Mouse (Mus musculus) forebrain, embryonic 16.5 days (tissue): ENCODE results near the gene Zc3h12c. TPM values are rescaled to one million over a fixed set of nuclear protein-coding genes. Genes with fewer than 3 reads are reported as not detected.

ENCODE experiments used
- ATAC-seq: fragments of 200-750 bp; cut with Nextera tagmentation; 2 replicates; pipeline ENCODE4 v1.8.0; 2017; ENCODE audit warnings: mild to moderate bottlenecking, moderate library complexity
- H3K27ac ChIP-seq: fragments of 300-500 bp; sonication (generic); 2 replicates; pipeline ENCODE4 v1.5.1; 2014; ENCODE audit warnings: low read length, control low read depth
- H3K27me3 ChIP-seq: fragments of 300-500 bp; sonication (generic); replicated peaks from 2 replicates; pipeline ENCODE4 v1.6.1; 2014; ENCODE audit warnings: low read length; ENCODE audit not compliant: control insufficient read depth, insufficient read depth
- H3K36me3 ChIP-seq: fragments of 300-500 bp; sonication (generic); 2 replicates; pipeline ENCODE4 v1.6.1; 2014; ENCODE audit not compliant: control insufficient read depth, insufficient read depth
- H3K4me1 ChIP-seq: fragments of 300-500 bp; sonication (generic); replicated peaks from 2 replicates; pipeline ENCODE4 v1.6.1; 2014; ENCODE audit warnings: low read length; ENCODE audit not compliant: control insufficient read depth, insufficient read depth
- H3K4me2 ChIP-seq: fragments of 300-500 bp; sonication (generic); 2 replicates; pipeline ENCODE4 v1.6.1; 2014; ENCODE audit warnings: mild to moderate bottlenecking, low read length, control low read depth
- H3K4me3 ChIP-seq: fragments of 300-500 bp; sonication (generic); replicated peaks from 2 replicates; pipeline ENCODE4 v1.5.1; 2014; ENCODE audit warnings: mild to moderate bottlenecking, low read length, control low read depth
- H3K9ac ChIP-seq: fragments of 300-500 bp; sonication (generic); replicated peaks from 2 replicates; pipeline ENCODE4 v1.6.1; 2014; ENCODE audit warnings: low read depth, low read length, control low read depth
- H3K9me3 ChIP-seq: fragments of 300-500 bp; sonication (generic); 2 replicates; pipeline ENCODE4 v1.6.1; 2016; ENCODE audit warnings: low read length; ENCODE audit not compliant: control insufficient read depth
- WGBS: fragments of 180-500 bp; shearing (Covaris S2); extraction: QIAGEN DNeasy Blood & Tissue Kit; methylation state at CpG from one replicate; pipeline ENCODE4 v1.1.7; 2014; 5-methylcytosine and 5-hydroxymethylcytosine counted together
- polyA plus RNA-seq: library from polyadenylated mRNA; unstranded; fragments of >200 nt; fragmentation: Nextera tagmentation; extraction: Ambion mirVana; gene quantifications from 2 replicates; pipeline ENCODE4 v1.2.1, GENCODE M21; 2015

Zc3h12c gene
- polyA plus RNA-seq, 1 experiment from 2014 or later: 6.4 TPM

DNA sequence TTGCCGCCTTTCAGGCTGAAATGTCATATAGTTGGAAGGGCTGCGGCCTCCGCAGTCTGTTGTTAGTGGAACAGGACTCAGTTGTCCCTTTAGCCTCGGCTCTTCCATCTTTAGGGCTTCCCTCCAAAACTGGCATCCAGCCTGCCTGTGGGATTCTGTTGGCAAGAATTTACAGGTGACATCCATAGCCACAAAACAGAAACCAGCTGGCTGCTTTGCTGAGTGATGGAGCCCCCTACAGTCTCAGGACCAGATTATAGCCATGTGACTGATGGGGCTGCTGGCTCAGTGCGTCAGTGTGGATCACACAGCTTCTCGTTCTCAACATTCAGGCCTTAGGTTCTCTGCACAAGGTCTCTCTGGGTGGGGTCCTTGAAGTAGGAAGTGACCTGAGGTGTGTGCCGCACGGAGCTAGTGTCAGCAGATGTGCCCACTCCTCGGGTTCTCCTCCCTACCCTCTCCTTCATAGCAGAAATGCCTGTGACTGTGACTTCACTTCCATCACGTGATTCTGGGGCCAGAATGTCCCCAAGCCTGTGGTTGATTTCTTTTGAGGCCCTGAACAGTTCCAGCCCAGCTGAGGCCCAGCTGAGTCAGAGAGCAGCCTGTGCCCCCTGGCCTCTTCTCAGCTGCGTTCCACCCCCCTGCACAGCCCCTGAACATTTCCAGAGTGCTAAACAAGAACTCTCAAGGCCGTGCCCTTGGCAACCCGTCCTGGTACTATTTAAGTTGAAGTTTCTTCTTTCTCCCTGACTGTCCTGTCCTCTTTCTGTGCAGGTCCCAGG is 66.1 kb downstream of the Zc3h12c start:
- H3K4me1 ChIP-seq: peaks cover 4% of the 10 kb centered on the region; the same call in 1 of the 2 replicates
- H3K4me3 ChIP-seq: no peak overlapping the region
- WGBS: 67% methylated on average over 13 of the region's 13 CpGs
- no peak overlapping the region for H3K9ac ChIP-seq
- no peak overlapping the region for H3K4me2 ChIP-seq
- H3K27me3 ChIP-seq: no peaks in the 10 kb centered on the region
- no peaks in the 10 kb centered on the region for H3K9me3 ChIP-seq
- H3K36me3 ChIP-seq: no peaks in the 10 kb centered on the region
- H3K27ac ChIP-seq: no peak overlapping the region
- no peak for ATAC-seq

DNA sequence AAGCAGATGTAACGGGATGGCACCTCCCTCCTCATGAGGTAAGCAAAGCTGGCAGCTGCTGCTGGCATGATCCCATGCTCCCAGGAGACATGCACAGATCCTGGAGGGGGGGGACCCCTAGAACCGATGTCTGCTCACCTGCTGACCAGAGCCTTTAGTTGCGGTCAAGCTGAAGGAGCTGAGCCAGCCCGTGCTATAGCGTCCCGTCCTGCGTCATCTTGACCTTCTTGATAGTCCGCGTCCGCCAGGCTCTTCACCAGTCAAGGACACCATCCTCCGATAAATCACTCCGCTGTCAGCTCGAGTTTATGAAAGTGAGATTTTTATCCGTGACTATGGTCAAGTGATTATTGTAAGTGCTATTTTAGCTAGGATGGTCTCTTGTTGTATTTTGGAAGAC is 67.9 kb downstream of the Zc3h12c start:
- Histone ChIP-seq H3K9ac (no peak overlapping the region), H3K36me3 (no peaks in the 10 kb centered on the region), H3K9me3 (no peaks in the 10 kb centered on the region), H3K27me3 (no peaks in the 10 kb centered on the region), H3K4me3 (no peak overlapping the region), H3K4me1 (peaks cover 4% of the 10 kb centered on the region; the same call in 1 of the 2 replicates), H3K4me2 (no peak overlapping the region), H3K27ac (no peak overlapping the region)
- 94% methylated on average over 14 of the region's 14 CpGs for WGBS
- ATAC-seq: no peak

DNA sequence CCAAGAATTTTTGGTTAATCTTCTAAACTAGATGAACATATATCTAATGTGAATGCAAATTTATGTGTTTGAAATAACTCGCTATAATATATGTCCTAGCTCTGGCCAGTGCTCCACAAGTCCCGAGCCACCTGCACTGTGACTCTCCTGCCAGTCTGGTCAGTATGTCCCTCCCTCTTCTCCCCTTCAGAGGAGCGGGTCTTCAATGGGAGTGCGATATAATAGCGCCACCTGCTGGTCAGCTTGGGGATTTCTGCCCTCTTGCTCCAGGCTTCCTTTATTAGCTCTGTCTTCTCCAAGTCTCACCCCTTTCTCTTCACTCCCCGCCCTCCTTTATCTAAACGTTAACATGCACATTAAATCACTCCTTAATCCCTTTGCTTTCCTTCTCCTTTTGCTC is 69.8 kb downstream of the Zc3h12c start:
- peaks cover 4% of the 10 kb centered on the region; the same call in 1 of the 2 replicates for H3K4me1 ChIP-seq
- H3K4me2 ChIP-seq: no peak overlapping the region
- H3K4me3 ChIP-seq: no peak overlapping the region
- H3K9me3 ChIP-seq: no peaks in the 10 kb centered on the region
- H3K27me3 ChIP-seq: no peaks in the 10 kb centered on the region
- no peaks in the 10 kb centered on the region for H3K36me3 ChIP-seq
- no peak overlapping the region for H3K9ac ChIP-seq
- peak; percentile 70 for ATAC-seq
- 2% methylated on average over 7 of the region's 7 CpGs for WGBS
- no peak overlapping the region for H3K27ac ChIP-seq

DNA sequence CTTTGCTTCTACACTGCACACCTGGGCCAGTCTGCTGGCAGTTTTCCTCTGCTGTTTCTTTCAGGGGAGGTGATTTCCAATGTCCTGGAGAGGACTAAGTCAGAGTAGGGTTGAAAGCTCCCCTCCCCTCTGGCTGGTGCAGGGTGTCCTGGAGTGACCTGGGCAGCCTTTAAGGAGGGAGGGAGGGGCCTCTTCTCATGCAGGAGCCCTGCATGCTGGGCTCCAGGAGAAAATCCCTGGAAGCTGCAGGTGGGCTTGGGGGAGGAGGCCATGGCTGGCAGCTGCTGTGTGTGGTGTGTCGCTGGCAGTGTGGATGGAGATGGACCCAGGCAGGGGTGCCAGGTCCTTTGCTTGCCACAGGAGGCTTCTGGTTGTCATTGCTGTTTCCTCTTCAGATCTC is 71.0 kb downstream of the Zc3h12c start:
- ATAC-seq: no peak
- Histone ChIP-seq H3K27me3 (no peaks in the 10 kb centered on the region), H3K9ac (no peak overlapping the region), H3K27ac (no peak overlapping the region), H3K36me3 (no peaks in the 10 kb centered on the region), H3K4me3 (no peak overlapping the region), H3K9me3 (no peaks in the 10 kb centered on the region), H3K4me1 (peaks cover 4% of the 10 kb centered on the region; the same call in 1 of the 2 replicates), H3K4me2 (no peak overlapping the region)
- WGBS: 7% methylated on average over 1 of the region's 1 CpGs

DNA sequence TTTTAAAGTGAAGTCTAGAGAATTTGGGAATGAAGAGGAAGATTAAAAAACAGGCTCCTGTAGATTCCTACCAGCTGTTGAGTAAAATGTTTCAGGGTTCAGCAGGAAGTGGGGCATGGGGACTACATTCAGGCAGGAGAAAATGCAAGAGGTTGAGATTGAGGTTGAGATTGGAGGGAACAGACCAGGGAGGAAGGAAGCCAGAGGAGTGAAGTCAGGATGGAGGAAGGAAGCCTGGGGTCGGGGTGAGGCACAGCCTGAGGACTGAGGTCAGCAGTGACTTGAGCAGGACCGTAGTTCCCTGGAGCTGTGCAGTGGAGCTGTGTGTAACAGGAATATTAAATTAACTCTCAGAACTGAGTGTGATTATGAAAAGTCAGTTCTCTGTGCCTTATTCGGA is 72.7 kb downstream of the Zc3h12c start:
- no peak for ATAC-seq
- no peak overlapping the region for H3K4me3 ChIP-seq
- no peaks in the 10 kb centered on the region for H3K36me3 ChIP-seq
- no peaks in the 10 kb centered on the region for H3K4me1 ChIP-seq
- no peaks in the 10 kb centered on the region for H3K27me3 ChIP-seq
- WGBS: 85% methylated on average over 3 of the region's 3 CpGs
- no peak overlapping the region for H3K4me2 ChIP-seq
- no peak overlapping the region for H3K9ac ChIP-seq
- no peak overlapping the region for H3K27ac ChIP-seq
- no peaks in the 10 kb centered on the region for H3K9me3 ChIP-seq

DNA sequence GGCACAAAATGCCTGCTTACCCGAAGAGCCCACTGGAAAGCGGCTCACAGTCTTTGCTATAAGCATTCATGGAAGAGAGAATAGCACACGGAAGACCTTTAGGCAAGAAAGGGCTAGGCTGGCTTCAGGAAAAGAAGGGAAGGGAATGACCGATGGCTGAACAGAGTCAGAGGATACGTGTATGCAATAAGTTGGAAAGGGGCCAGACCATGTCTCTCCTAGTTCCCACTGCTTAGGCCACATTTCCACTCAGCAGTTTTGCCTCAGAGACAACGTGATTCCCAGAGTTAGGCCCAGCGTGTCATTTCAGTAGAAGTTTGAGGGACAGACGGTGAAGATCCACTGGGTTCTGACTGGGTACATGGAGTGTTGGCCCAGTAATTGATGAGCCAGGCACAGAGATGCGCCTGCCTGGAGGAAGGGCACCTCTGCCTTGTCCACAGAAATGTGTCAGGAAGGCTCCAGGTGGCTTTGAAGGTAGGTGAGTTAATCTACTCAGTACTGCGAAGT is 73.8 kb downstream of the Zc3h12c start:
- ATAC-seq: no peak
- 85% methylated on average over 10 of the region's 10 CpGs for WGBS
- no peaks in the 10 kb centered on the region for H3K4me1 ChIP-seq
- H3K4me3 ChIP-seq: no peak overlapping the region
- H3K4me2 ChIP-seq: no peak overlapping the region
- no peaks in the 10 kb centered on the region for H3K36me3 ChIP-seq
- H3K27ac ChIP-seq: no peak overlapping the region
- H3K9me3 ChIP-seq: no peaks in the 10 kb centered on the region
- no peak overlapping the region for H3K9ac ChIP-seq
- no peaks in the 10 kb centered on the region for H3K27me3 ChIP-seq

DNA sequence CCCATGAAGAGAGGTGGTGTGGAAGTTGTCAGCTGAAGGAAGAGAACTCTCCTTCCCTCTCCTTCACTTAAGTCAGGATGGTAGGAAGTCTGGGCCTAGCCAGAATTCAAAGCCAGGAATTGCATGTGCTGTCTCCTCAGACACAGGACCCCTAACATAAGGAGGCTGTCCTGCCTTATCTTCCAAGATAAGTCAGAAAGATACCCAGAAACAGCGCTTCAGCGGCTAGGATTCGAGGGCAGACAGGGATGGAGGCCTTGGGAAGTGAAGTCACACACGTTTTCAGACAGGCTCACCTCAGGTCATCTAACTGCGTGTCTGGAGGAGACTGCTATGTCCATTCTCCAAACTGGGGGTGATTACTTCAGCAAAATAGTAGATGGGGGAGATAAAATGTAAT is 74.4 kb downstream of the Zc3h12c start:
- H3K4me1 ChIP-seq: no peaks in the 10 kb centered on the region
- H3K4me2 ChIP-seq: no peak overlapping the region
- no peak overlapping the region for H3K27ac ChIP-seq
- no peaks in the 10 kb centered on the region for H3K9me3 ChIP-seq
- no peaks in the 10 kb centered on the region for H3K27me3 ChIP-seq
- H3K4me3 ChIP-seq: no peak overlapping the region
- H3K36me3 ChIP-seq: no peaks in the 10 kb centered on the region
- H3K9ac ChIP-seq: no peak overlapping the region
- no peak for ATAC-seq
- 89% methylated on average over 5 of the region's 5 CpGs for WGBS

DNA sequence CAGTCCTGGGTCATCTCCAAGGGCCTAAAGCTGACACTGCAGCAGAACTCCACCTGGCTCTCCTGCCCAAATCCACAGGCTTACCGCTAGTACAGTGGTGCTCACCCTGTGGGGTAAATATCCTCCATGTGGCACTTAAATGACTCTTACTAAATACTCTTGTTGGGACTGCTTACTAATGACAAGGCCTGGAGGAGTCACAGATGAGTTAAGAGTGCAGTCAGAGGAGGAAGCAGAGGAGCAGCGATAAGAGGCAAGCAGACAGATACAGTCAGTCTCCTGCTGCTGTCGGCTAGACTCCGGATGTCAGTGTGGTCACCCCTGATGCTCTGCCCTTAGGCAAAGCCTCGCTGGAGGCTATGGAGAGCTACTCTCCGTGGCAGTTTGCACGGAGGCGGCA is 75.3 kb downstream of the Zc3h12c start:
- Histone ChIP-seq H3K36me3 (peaks cover under 1% of the 10 kb centered on the region; the same call in 1 of the 2 replicates), H3K4me3 (no peak overlapping the region), H3K9ac (no peak overlapping the region), H3K4me2 (no peak overlapping the region), H3K27ac (no peak overlapping the region), H3K4me1 (no peaks in the 10 kb centered on the region), H3K9me3 (no peaks in the 10 kb centered on the region), H3K27me3 (no peaks in the 10 kb centered on the region)
- 73% methylated on average over 8 of the region's 8 CpGs for WGBS
- ATAC-seq: no peak

DNA sequence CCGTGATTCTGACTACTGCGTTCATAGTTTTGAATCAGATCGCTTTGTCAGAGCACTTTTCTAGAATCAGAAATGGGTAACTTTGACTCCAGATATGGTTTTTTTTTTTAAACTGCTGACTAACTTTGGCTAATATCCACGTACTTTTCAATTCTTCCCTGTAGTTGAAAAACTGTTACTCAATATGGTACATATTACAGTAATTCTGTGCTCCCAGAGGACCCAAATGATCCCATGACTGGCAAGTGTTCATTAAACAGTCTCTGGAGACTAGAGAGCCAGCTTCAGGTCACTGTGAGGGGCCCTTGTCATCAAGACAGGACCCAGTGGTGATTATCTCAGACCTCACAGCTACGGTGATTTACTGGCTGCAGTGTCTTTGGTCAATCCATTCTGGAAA is 76.1 kb downstream of the Zc3h12c start:
- Histone ChIP-seq H3K27ac (no peak overlapping the region), H3K4me3 (no peak overlapping the region), H3K27me3 (no peaks in the 10 kb centered on the region), H3K4me2 (no peak overlapping the region), H3K4me1 (no peaks in the 10 kb centered on the region), H3K36me3 (peaks cover 2% of the 10 kb centered on the region; the same call in 1 of the 2 replicates), H3K9ac (no peak overlapping the region), H3K9me3 (no peaks in the 10 kb centered on the region)
- ATAC-seq: no peak
- WGBS: 89% methylated on average over 5 of the region's 5 CpGs
